Mouse (Mus musculus): ENCODE results near the gene Lmntd1.

DNA sequence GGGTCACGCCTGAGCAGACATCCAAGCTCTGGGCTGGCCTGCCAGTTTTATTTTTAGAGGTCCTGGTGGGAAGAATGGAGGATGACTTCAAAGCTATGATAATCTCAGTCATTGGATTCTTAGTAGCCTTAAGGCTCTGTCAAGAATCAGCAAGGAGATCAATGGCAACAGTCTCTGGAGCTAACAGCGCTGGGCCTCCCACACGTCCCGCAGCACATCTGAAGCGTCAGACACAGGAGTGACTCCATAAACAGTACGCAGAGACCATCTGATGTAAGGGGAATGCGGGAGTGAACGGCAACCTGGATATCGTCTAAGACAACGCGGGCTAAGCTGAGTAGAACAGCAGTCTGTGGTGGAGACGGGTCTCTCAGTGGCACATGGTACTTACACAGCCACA, 69.8 kb downstream of the Lmntd1 start:
- TF ChIP-seq EP300 (IDR thresholded peaks at IDR 0.05; ENCODE audit: low read depth) (no peak), CTCF (IDR thresholded peaks at IDR 0.05; ENCODE audit: low read depth) (no peak)

Measured in liver, postnatal 0 days (tissue).